Mouse (Mus musculus) layer of hippocampus, adult 9-11 months (tissue): ENCODE data around the gene 1700037H04Rik.
A peak's percentile ranks its signal among the peaks of the same experiment; 100 is the strongest.

Experiments
- DNase-seq: peaks from one replicate; pipeline ENCODE4 v3.0.0; 2022

Gene 1700037H04Rik

GRCm38 (mm10) chr2:131178828-131179245 lies 19.0 kb upstream of the 1700037H04Rik start:
- no peak for DNase-seq

GRCm38 (mm10) chr2:131177932-131178331 lies 18.1 kb upstream of the 1700037H04Rik start:
- DNase-seq = no peak

- no peak for DNase-seq
Measured at GRCm38 (mm10) chr2:131176491-131176890, 16.6 kb upstream of the 1700037H04Rik start.

GRCm38 (mm10) chr2:131175945-131176309 lies 16.0 kb upstream of the 1700037H04Rik start:
- no peak for DNase-seq

- no peak for DNase-seq
Measured at GRCm38 (mm10) chr2:131175286-131175944, 15.5 kb upstream of the 1700037H04Rik start.

- DNase-seq = peak; percentile 77
Measured at GRCm38 (mm10) chr2:131174700-131175099, 14.8 kb upstream of the 1700037H04Rik start.

GRCm38 (mm10) chr2:131172322-131172721 lies 12.4 kb upstream of the 1700037H04Rik start:
- DNase-seq = no peak

- peak; percentile 81 for DNase-seq
Measured at GRCm38 (mm10) chr2:131171401-131172104, 11.7 kb upstream of the 1700037H04Rik start.

GRCm38 (mm10) chr2:131170936-131171335 lies 11.1 kb upstream of the 1700037H04Rik start:
- no peak for DNase-seq

- DNase-seq = no peak
Measured at GRCm38 (mm10) chr2:131168914-131169313, 9.0 kb upstream of the 1700037H04Rik start.

GRCm38 (mm10) chr2:131167984-131168383 lies 8.1 kb upstream of the 1700037H04Rik start:
- DNase-seq = no peak

- no peak for DNase-seq
Measured at GRCm38 (mm10) chr2:131166172-131166571, 6.3 kb upstream of the 1700037H04Rik start.

GRCm38 (mm10) chr2:131163924-131164323 lies 4.0 kb upstream of the 1700037H04Rik start:
- DNase-seq = no peak

- no peak for DNase-seq
Measured at GRCm38 (mm10) chr2:131160671-131161111, 810 bp upstream of the 1700037H04Rik start.

- DNase-seq = no peak
Measured at GRCm38 (mm10) chr2:131159491-131159910, 380 bp downstream of the 1700037H04Rik start.

GRCm38 (mm10) chr2:131156987-131157386 lies 2.9 kb downstream of the 1700037H04Rik start:
- no peak for DNase-seq

- no peak for DNase-seq
Measured at GRCm38 (mm10) chr2:131154036-131154435, 5.8 kb downstream of the 1700037H04Rik start.

- no peak for DNase-seq
Measured at GRCm38 (mm10) chr2:131152166-131152730, 7.6 kb downstream of the 1700037H04Rik start.

GRCm38 (mm10) chr2:131149254-131149578 lies 10.7 kb downstream of the 1700037H04Rik start:
- no peak for DNase-seq

GRCm38 (mm10) chr2:131148353-131149253 lies 11.3 kb downstream of the 1700037H04Rik start:
- no peak for DNase-seq

GRCm38 (mm10) chr2:131147043-131147365 lies 12.9 kb downstream of the 1700037H04Rik start:
- DNase-seq = no peak

- DNase-seq = no peak
Measured at GRCm38 (mm10) chr2:131146193-131147042, 13.5 kb downstream of the 1700037H04Rik start.
